In the genomic region with DNA sequence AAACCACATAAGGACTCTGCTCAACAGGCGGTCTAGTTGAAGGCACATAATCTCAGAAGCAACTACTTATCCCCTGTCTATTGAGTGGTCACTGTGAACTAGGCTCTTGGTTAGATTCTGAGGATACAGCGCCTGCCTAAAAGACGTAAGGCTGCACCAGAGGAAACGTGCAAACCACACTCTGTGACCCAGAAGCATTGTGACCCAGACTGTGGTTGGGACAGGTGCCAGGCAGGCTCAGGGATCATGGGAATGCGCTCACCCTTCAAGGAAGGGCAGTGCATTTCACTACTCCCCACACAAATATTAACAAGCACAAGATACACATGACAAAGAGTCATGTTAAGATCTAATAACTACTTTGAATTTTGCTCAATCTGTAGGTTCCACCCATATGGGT, we compare ENCODE assay signal across 13 mouse cellular contexts.
DNase-seq lines count a peak whose midpoint lies in the region.
"Had no signal": no experiment of that assay in that cellular context is flagged by ENCODE, and none has a peak within 500 bp of the region (broad histone marks: within the 10 kb centered on the region; RNA-seq: fewer than 3 reads in every experiment).

No protein-coding gene starts in this region.

- peak; percentile 7 to 19 for DNase-seq in heart, adult 18-20 months
- no peak for DNase-seq in heart, adult 8-10 months (ENCODE audit: low spot score)
- peak; percentile 59 for DNase-seq in ovary, postnatal 36 days (ENCODE audit: low spot score)
- no peak for DNase-seq in ovary, postnatal 14 days (ENCODE audit: low spot score)
- peak; percentile 7 to 47 for DNase-seq in kidney, adult 8-10 months
- DNase-seq in embryo, embryonic 11 days, result no peak
- no peak for DNase-seq in gastrocnemius, postnatal 10 days
- DNase-seq: cerebellum, postnatal 25 days; layer of hippocampus, adult 9-11 months; liver, postnatal 0 days; lung, postnatal 14 days; right cerebral cortex, postnatal 14 days; thymus, postnatal 14 days had no signal

Comparison
In these comparisons a context has a peak if more than half of its experiments do, and no peak if none do; other contexts are left out.
1. DNase-seq: peak in heart, adult 18-20 months (2 of 2), ovary, postnatal 36 days (single experiment) and kidney, adult 8-10 months (2 of 2); none in heart, adult 8-10 months (single experiment), ovary, postnatal 14 days (single experiment), embryo, embryonic 11 days (single experiment) and gastrocnemius, postnatal 10 days (single experiment).